7 mouse cellular contexts compared by ENCODE assay signal in the genomic region with DNA sequence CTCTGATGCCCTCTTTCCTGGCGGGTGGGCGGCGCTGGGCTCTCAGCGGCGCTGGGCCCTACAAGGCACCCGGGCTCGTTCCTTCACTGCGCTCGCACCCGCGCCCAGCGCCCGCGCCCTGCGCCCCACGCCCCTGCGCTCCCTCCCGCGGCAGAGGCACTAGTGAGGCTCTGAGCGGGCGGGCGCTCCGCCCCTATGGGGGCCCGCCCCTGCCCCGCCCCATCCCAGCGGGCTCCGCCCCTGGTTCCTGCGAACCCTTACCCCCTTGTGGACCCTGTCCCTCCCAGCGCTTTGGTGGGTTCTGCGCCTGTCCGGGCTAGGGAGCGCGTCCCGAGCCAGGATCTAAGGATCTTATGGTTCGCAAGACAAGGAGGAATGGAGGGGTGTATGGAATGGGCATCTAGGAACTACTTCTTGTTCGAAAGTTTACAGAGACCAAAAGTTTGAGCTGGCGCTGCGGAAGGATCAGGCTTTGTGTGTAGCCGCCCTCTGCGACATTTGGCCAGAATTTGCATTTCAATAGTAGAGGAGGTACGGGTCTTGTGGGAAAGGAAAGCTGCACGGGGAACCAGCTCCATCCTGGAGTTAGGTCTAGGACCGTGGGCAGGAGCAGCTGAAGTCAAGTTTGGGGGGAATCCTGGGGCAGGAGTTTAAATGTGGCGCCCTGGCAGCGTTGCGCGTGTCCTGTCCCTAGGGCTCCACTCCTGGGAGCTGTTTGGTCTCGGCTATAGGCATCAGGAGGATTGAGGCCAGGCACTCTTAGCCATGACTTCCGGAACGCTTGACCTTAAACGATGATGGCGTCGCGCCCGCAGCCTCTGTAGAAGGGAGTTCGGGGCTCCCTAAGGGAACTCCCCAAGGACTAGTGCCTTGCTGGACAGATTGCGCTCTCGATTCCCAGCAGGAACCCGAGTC. TPM values are rescaled to one million over a fixed set of nuclear protein-coding genes. Genes with fewer than 3 reads are reported as not detected.
DNase-seq lines count a peak whose midpoint lies in the region; ATAC-seq and TF ChIP-seq lines count a peak whose summit lies in the region.

No protein-coding gene starts in this region.

- H3ac ChIP-seq in myocyte (ENCODE audit: control insufficient read depth, insufficient read length), result peak overlapping the region; percentile 80

- TF ChIP-seq EP300 in liver, embryonic 14.5 days (IDR thresholded peaks at IDR 0.05; ENCODE audit: low read depth), result no peak

- peak overlapping the region; percentile 84 for H3K4me2 ChIP-seq in intestine, embryonic 16.5 days (ENCODE audit: low read depth, low read length)
- peak overlapping the region; percentile 64 for H3K4me2 ChIP-seq in liver, embryonic 14.5 days (ENCODE audit: low read depth)
- peak overlapping the region; percentile 83 for H3K4me2 ChIP-seq in myocyte (ENCODE audit: low read depth)
- H3K4me2 ChIP-seq in stomach, embryonic 16.5 days (ENCODE audit: low read depth, low read length), result peak overlapping the region; percentile 80

- H3K36me3 ChIP-seq in intestine, embryonic 16.5 days (ENCODE audit: control insufficient read depth, insufficient read depth, low read length), result no peaks in the 10 kb centered on the region
- no peaks in the 10 kb centered on the region for H3K36me3 ChIP-seq in liver, embryonic 14.5 days (replicated peaks; ENCODE audit: control insufficient read depth, insufficient read depth, low read depth)
- peaks cover 5% of the 10 kb centered on the region for H3K36me3 ChIP-seq in myocyte (ENCODE audit: control insufficient read depth, insufficient read depth)
- H3K36me3 ChIP-seq in stomach, embryonic 16.5 days (ENCODE audit: control insufficient read depth, insufficient read depth, low read length), result no peaks in the 10 kb centered on the region

- TF ChIP-seq POLR2A in myocyte (IDR thresholded peaks at IDR 0.05; ENCODE audit: insufficient read length, low read depth), result peak; percentile 94

- WGBS in intestine, embryonic 16.5 days, result 2% methylated on average over 59 of the region's 59 CpGs
- WGBS in liver, embryonic 14.5 days (ENCODE audit: insufficient replicate concordance), result 3% methylated on average over 47 of the region's 59 CpGs
- WGBS in stomach, embryonic 16.5 days, result 3% methylated on average over 59 of the region's 59 CpGs

- no peaks in the 10 kb centered on the region for H3K27me3 ChIP-seq in intestine, embryonic 16.5 days (replicated peaks; ENCODE audit: control insufficient read depth, insufficient read depth, low read length)
- H3K27me3 ChIP-seq in liver, embryonic 14.5 days (ENCODE audit: control insufficient read depth, insufficient read depth, low read length), result peaks cover 39% of the 10 kb centered on the region
- no peaks in the 10 kb centered on the region for H3K27me3 ChIP-seq in myocyte (ENCODE audit: control insufficient read depth, insufficient read depth, insufficient read length)
- H3K27me3 ChIP-seq in stomach, embryonic 16.5 days (ENCODE audit: control insufficient read depth, insufficient read depth, low read length), result no peaks in the 10 kb centered on the region

- H3K79me2 ChIP-seq in myocyte (ENCODE audit: control insufficient read depth, insufficient read depth), result peaks cover 40% of the 10 kb centered on the region

- H3K4me3 ChIP-seq in intestine, embryonic 16.5 days (ENCODE audit: low read length), result peak overlapping the region; percentile 75
- H3K4me3 ChIP-seq in liver, embryonic 14.5 days (ENCODE audit: insufficient read depth in 1 of 2, low read depth in 2 of 2, low read length in 2 of 2), result peak overlapping the region; percentile 58 to 72
- peak overlapping the region; percentile 99 for H3K4me3 ChIP-seq in myocyte
- H3K4me3 ChIP-seq in stomach, embryonic 16.5 days (replicated peaks; ENCODE audit: low read length), result peak overlapping the region; percentile 83

- ATAC-seq in intestine, embryonic 16.5 days, result peak; percentile 76
- peak; percentile 67 for ATAC-seq in liver, embryonic 14.5 days (ENCODE audit: insufficient read depth)
- ATAC-seq in stomach, embryonic 16.5 days (ENCODE audit: insufficient read depth, low FRiP score), result peak; percentile 89

- peak; percentile 97 for DNase-seq in R1 (ENCODE audit: low read depth, low spot score)
- DNase-seq in c-Kit-positive CD71-positive TER-119-positive erythroid progenitor cells, embryonic 14.5 days (ENCODE audit: low spot score), result peak; percentile 18
- DNase-seq in heart, adult 11 months, result peak; percentile 99
- DNase-seq in liver, embryonic 14.5 days (ENCODE audit: low read depth in 3 of 3, low spot score in 3 of 3), result peak in 1 of 3 experiments; percentile 41

- H3K9ac ChIP-seq in intestine, embryonic 16.5 days (ENCODE audit: low read depth, low read length), result peak overlapping the region; percentile 77
- H3K9ac ChIP-seq in liver, embryonic 14.5 days (replicated peaks), result no peak overlapping the region; the same call in 1 of the 2 replicates
- peak overlapping the region; percentile 92 for H3K9ac ChIP-seq in stomach, embryonic 16.5 days (ENCODE audit: low read length)

- peak overlapping the region; percentile 77 for H3K27ac ChIP-seq in intestine, embryonic 16.5 days (ENCODE audit: low read length)
- no peak overlapping the region for H3K27ac ChIP-seq in liver, embryonic 14.5 days
- peak overlapping the region; percentile 92 for H3K27ac ChIP-seq in stomach, embryonic 16.5 days (ENCODE audit: low read length)

- H3K9me3 ChIP-seq in intestine, embryonic 16.5 days (ENCODE audit: control insufficient read depth, low read length), result no peaks in the 10 kb centered on the region
- H3K9me3 ChIP-seq in liver, embryonic 14.5 days (ENCODE audit: control insufficient read depth, low read length), result no peaks in the 10 kb centered on the region
- H3K9me3 ChIP-seq in stomach, embryonic 16.5 days (replicated peaks; ENCODE audit: control insufficient read depth, low read length), result no peaks in the 10 kb centered on the region

- H3K4me1 ChIP-seq in intestine, embryonic 16.5 days (ENCODE audit: control insufficient read depth, insufficient read depth, low read length), result peaks cover 66% of the 10 kb centered on the region
- H3K4me1 ChIP-seq in liver, embryonic 14.5 days (replicated peaks; ENCODE audit: control insufficient read depth in 2 of 2, insufficient read depth in 2 of 2, low read length in 1 of 2), result peaks cover 0 to 10% of the 10 kb centered on the region in 2 experiments; a peak in 2 of 4 replicates
- H3K4me1 ChIP-seq in stomach, embryonic 16.5 days (ENCODE audit: control insufficient read depth, insufficient read depth, low read length), result peaks cover 76% of the 10 kb centered on the region

- no peak for TF ChIP-seq CTCF in liver, embryonic 14.5 days (IDR thresholded peaks at IDR 0.05; ENCODE audit: low read depth)

TF ChIP-seq in myocyte, 11 proteins besides CTCF, POLR2A, EP300 and RAD21:
- TF ChIP-seq MYOD1 (IDR thresholded peaks at IDR 0.05; ENCODE audit: control insufficient read depth in 1 of 3, insufficient read length in 2 of 3, low read depth in 2 of 3) (no peak), POLR2AphosphoS2 (IDR thresholded peaks at IDR 0.05; ENCODE audit: insufficient read length, low read depth) (peak; percentile 95)
TF ChIP-seq in myocyte: peak in this region for 1.

RNA-seq across cellular contexts. Expression of gene Notch1, which starts 12.5 kb away (rescaled TPM):
- 7.4 and 8.4 TPM in 2 replicates for polyA plus RNA-seq in intestine, embryonic 16.5 days (2015; fragmentation: Nextera tagmentation; extraction: Ambion mirVana)
- 1.7 and 1.8 TPM in 2 replicates for polyA plus RNA-seq in liver, embryonic 14.5 days (2012; rRNA removed)
- 2.1 and 2.3 TPM in 2 replicates for polyA plus RNA-seq in liver, embryonic 14.5 days (2014; fragmentation: Nextera tagmentation; extraction: Ambion mirVana)
- 16.3 TPM for polyA plus RNA-seq in myocyte (2012; fragmentation: generic; extraction: Trizol)
- polyA plus RNA-seq in stomach, embryonic 16.5 days (2015; fragmentation: Nextera tagmentation; extraction: Ambion mirVana), result 14.1 and 15.4 TPM in 2 replicates

RNA-seq across cellular contexts. Expression of gene Sec16a, which starts 58.9 kb away (rescaled TPM):
- 19.1 and 20.4 TPM in 2 replicates for polyA plus RNA-seq in intestine, embryonic 16.5 days (2015; fragmentation: Nextera tagmentation; extraction: Ambion mirVana)
- polyA plus RNA-seq in liver, embryonic 14.5 days (2012; rRNA removed), result 9.4 and 10.5 TPM in 2 replicates
- 9.3 and 10.7 TPM in 2 replicates for polyA plus RNA-seq in liver, embryonic 14.5 days (2014; fragmentation: Nextera tagmentation; extraction: Ambion mirVana)
- 31.4 TPM for polyA plus RNA-seq in myocyte (2012; fragmentation: generic; extraction: Trizol)
- polyA plus RNA-seq in stomach, embryonic 16.5 days (2015; fragmentation: Nextera tagmentation; extraction: Ambion mirVana), result 28.2 and 31.5 TPM in 2 replicates
